In genomic region chr9:110781731-110782130, GRCm38 (mm10) we compare ENCODE assay signal across 8 mouse cellular contexts. TPM values are rescaled to one million over a fixed set of nuclear protein-coding genes. Genes with fewer than 3 reads are reported as not detected.
A peak's percentile ranks its signal among the peaks of the same experiment; 100 is the strongest.
DNase-seq lines count a peak whose midpoint lies in the region; ATAC-seq and TF ChIP-seq lines count a peak whose summit lies in the region.

No protein-coding gene starts in this region.

- DNase-seq in forebrain, embryonic 10.5 days (ENCODE audit: extremely low spot score, low spot score), result peak; percentile 78
- peak; percentile 94 for DNase-seq in kidney, postnatal 14 days
- DNase-seq in liver, embryonic 11.5 days (ENCODE audit: low spot score), result no peak
- peak; percentile 78 to 79 for DNase-seq in urinary bladder, adult 18-20 months (ENCODE audit: low spot score in 2 of 2)

- peaks cover 16% of the 10 kb centered on the region for H3K4me1 ChIP-seq in bone marrow macrophage, adult 2 months (ENCODE audit: control insufficient read depth, insufficient read depth, low read length)
- peaks cover 31% of the 10 kb centered on the region for H3K4me1 ChIP-seq in forebrain, embryonic 10.5 days
- H3K4me1 ChIP-seq in heart, embryonic 13.5 days, result peaks cover 29% of the 10 kb centered on the region
- H3K4me1 ChIP-seq in liver, embryonic 11.5 days (replicated peaks; ENCODE audit: control insufficient read depth, insufficient read depth, low read length), result peaks cover 9% of the 10 kb centered on the region
- peaks cover 15% of the 10 kb centered on the region for H3K4me1 ChIP-seq in neural tube, embryonic 13.5 days (replicated peaks)

- TF ChIP-seq CTCF in bone marrow macrophage, adult 2 months (IDR thresholded peaks at IDR 0.05; ENCODE audit: low read depth, low read length), result no peak

- H3K4me2 ChIP-seq in heart, embryonic 13.5 days, result peak overlapping the region; percentile 95
- H3K4me2 ChIP-seq in liver, embryonic 11.5 days, result peak overlapping the region; percentile 91
- H3K4me2 ChIP-seq in neural tube, embryonic 13.5 days, result peak overlapping the region; percentile 69

- H3K36me3 ChIP-seq in forebrain, embryonic 10.5 days (replicated peaks), result no peaks in the 10 kb centered on the region
- no peaks in the 10 kb centered on the region for H3K36me3 ChIP-seq in heart, embryonic 13.5 days
- H3K36me3 ChIP-seq in liver, embryonic 11.5 days (ENCODE audit: control insufficient read depth, insufficient read depth, low read length), result no peaks in the 10 kb centered on the region
- H3K36me3 ChIP-seq in neural tube, embryonic 13.5 days, result no peaks in the 10 kb centered on the region

- ATAC-seq in CD4-positive, CD25-positive, alpha-beta regulatory T cell, adult 4 months, result peak; percentile 7
- peak; percentile 33 for ATAC-seq in heart, embryonic 13.5 days (ENCODE audit: extremely low read depth, insufficient number of reproducible peaks, low FRiP score, low TSS enrichment)
- ATAC-seq in liver, embryonic 11.5 days (replicated peaks; ENCODE audit: low FRiP score), result peak; percentile 26
- peak; percentile 70 for ATAC-seq in neural tube, embryonic 13.5 days (ENCODE audit: low read depth)

- H3K9me3 ChIP-seq in forebrain, embryonic 10.5 days, result no peaks in the 10 kb centered on the region
- H3K9me3 ChIP-seq in heart, embryonic 13.5 days, result no peaks in the 10 kb centered on the region
- H3K9me3 ChIP-seq in liver, embryonic 11.5 days (ENCODE audit: control insufficient read depth, low read length), result no peaks in the 10 kb centered on the region
- no peaks in the 10 kb centered on the region for H3K9me3 ChIP-seq in neural tube, embryonic 13.5 days

- H3K4me3 ChIP-seq in bone marrow macrophage, adult 2 months (ENCODE audit: insufficient read depth, low read length), result peak overlapping the region; percentile 58
- peak overlapping the region; percentile 56 for H3K4me3 ChIP-seq in forebrain, embryonic 10.5 days
- peak overlapping the region; percentile 62 for H3K4me3 ChIP-seq in heart, embryonic 13.5 days
- peak overlapping the region; percentile 58 for H3K4me3 ChIP-seq in liver, embryonic 11.5 days (ENCODE audit: low read depth, low read length)
- H3K4me3 ChIP-seq in neural tube, embryonic 13.5 days, result peak overlapping the region; percentile 50

- 0 out of 2 replicates have a peak overlapping the region, but pooled peaks have one; percentile 8 for H3K27ac ChIP-seq in bone marrow macrophage, adult 2 months (ENCODE audit: insufficient read depth, low read depth, low read length)
- peak overlapping the region; percentile 84 for H3K27ac ChIP-seq in forebrain, embryonic 10.5 days
- peak overlapping the region; percentile 82 for H3K27ac ChIP-seq in heart, embryonic 13.5 days (replicated peaks)
- 0 out of 2 replicates have a peak overlapping the region, but pooled peaks have one; percentile 5 for H3K27ac ChIP-seq in liver, embryonic 11.5 days (ENCODE audit: low read depth, low read length)
- H3K27ac ChIP-seq in neural tube, embryonic 13.5 days (replicated peaks), result peak overlapping the region; percentile 81

- peak overlapping the region; percentile 87 for H3K9ac ChIP-seq in heart, embryonic 13.5 days
- H3K9ac ChIP-seq in liver, embryonic 11.5 days (ENCODE audit: low read depth, low read length), result peak overlapping the region; percentile 66
- peak overlapping the region; percentile 83 for H3K9ac ChIP-seq in neural tube, embryonic 13.5 days

- H3K27me3 ChIP-seq in forebrain, embryonic 10.5 days (ENCODE audit: poor library complexity, severe bottlenecking), result peaks cover 44% of the 10 kb centered on the region
- peaks cover 13% of the 10 kb centered on the region for H3K27me3 ChIP-seq in heart, embryonic 13.5 days (replicated peaks)
- peaks cover 11% of the 10 kb centered on the region for H3K27me3 ChIP-seq in liver, embryonic 11.5 days (replicated peaks; ENCODE audit: control insufficient read depth, insufficient read depth, low read length)
- no peaks in the 10 kb centered on the region for H3K27me3 ChIP-seq in neural tube, embryonic 13.5 days

- under 1% methylated on average over 23 of the region's 23 CpGs for WGBS in forebrain, embryonic 10.5 days
- WGBS in heart, embryonic 13.5 days, result under 1% methylated on average over 23 of the region's 23 CpGs
- WGBS in liver, embryonic 11.5 days, result 1% methylated on average over 23 of the region's 23 CpGs
- 1% methylated on average over 23 of the region's 23 CpGs for WGBS in neural tube, embryonic 13.5 days

- no peak for TF ChIP-seq POLR2A in bone marrow macrophage, adult 2 months (IDR thresholded peaks at IDR 0.05; ENCODE audit: borderline replicate concordance, low read depth, low read length)

RNA-seq across cellular contexts. Expression of gene Prss42, which starts 16.2 kb away (rescaled TPM):
- polyA plus RNA-seq in CD4-positive, CD25-positive, alpha-beta regulatory T cell, adult 4 months (2017; shearing (Covaris generic)), result not detected
- not detected in 2 replicates for polyA plus RNA-seq in bone marrow macrophage, adult 2 months (2012; ENCODE audit: insufficient read depth, insufficient read length, missing spikeins)
- not detected in 2 replicates for polyA plus RNA-seq in forebrain, embryonic 10.5 days (2016; fragmentation: Nextera tagmentation; extraction: Ambion mirVana)
- polyA plus RNA-seq in heart, embryonic 13.5 days (2015; fragmentation: Nextera tagmentation; extraction: Ambion mirVana), result 0.11 TPM in 1 of 2 replicates, not detected in the other
- polyA plus RNA-seq in liver, embryonic 11.5 days (2014; fragmentation: Nextera tagmentation; extraction: Ambion mirVana), result not detected in 2 replicates
- not detected in 2 replicates for polyA plus RNA-seq in neural tube, embryonic 13.5 days (2015; fragmentation: Nextera tagmentation; extraction: Ambion mirVana)

RNA-seq across cellular contexts. Expression of gene Prss44, which starts 32.1 kb away (rescaled TPM):
- not detected for polyA plus RNA-seq in CD4-positive, CD25-positive, alpha-beta regulatory T cell, adult 4 months (2017; shearing (Covaris generic))
- not detected in 2 replicates for polyA plus RNA-seq in bone marrow macrophage, adult 2 months (2012; ENCODE audit: insufficient read depth, insufficient read length, missing spikeins)
- polyA plus RNA-seq in forebrain, embryonic 10.5 days (2016; fragmentation: Nextera tagmentation; extraction: Ambion mirVana), result not detected in 2 replicates
- polyA plus RNA-seq in heart, embryonic 13.5 days (2015; fragmentation: Nextera tagmentation; extraction: Ambion mirVana), result not detected in 2 replicates
- not detected in 2 replicates for polyA plus RNA-seq in liver, embryonic 11.5 days (2014; fragmentation: Nextera tagmentation; extraction: Ambion mirVana)
- not detected in 2 replicates for polyA plus RNA-seq in neural tube, embryonic 13.5 days (2015; fragmentation: Nextera tagmentation; extraction: Ambion mirVana)

RNA-seq across cellular contexts. Expression of gene Pth1r, which starts 34.8 kb away (rescaled TPM):
- not detected for polyA plus RNA-seq in CD4-positive, CD25-positive, alpha-beta regulatory T cell, adult 4 months (2017; shearing (Covaris generic))
- 0.34 TPM in 1 of 2 replicates, not detected in the other for polyA plus RNA-seq in bone marrow macrophage, adult 2 months (2012; ENCODE audit: insufficient read depth, insufficient read length, missing spikeins)
- polyA plus RNA-seq in forebrain, embryonic 10.5 days (2016; fragmentation: Nextera tagmentation; extraction: Ambion mirVana), result 19.2 and 23.0 TPM in 2 replicates
- 31.2 and 33.3 TPM in 2 replicates for polyA plus RNA-seq in heart, embryonic 13.5 days (2015; fragmentation: Nextera tagmentation; extraction: Ambion mirVana)
- polyA plus RNA-seq in liver, embryonic 11.5 days (2014; fragmentation: Nextera tagmentation; extraction: Ambion mirVana), result 11.0 and 11.7 TPM in 2 replicates
- polyA plus RNA-seq in neural tube, embryonic 13.5 days (2015; fragmentation: Nextera tagmentation; extraction: Ambion mirVana), result 17.6 and 20.2 TPM in 2 replicates

RNA-seq across cellular contexts. Expression of gene Myl3, which starts 40.1 kb away (rescaled TPM):
- polyA plus RNA-seq in CD4-positive, CD25-positive, alpha-beta regulatory T cell, adult 4 months (2017; shearing (Covaris generic)), result not detected
- not detected in 2 replicates for polyA plus RNA-seq in bone marrow macrophage, adult 2 months (2012; ENCODE audit: insufficient read depth, insufficient read length, missing spikeins)
- 0.27 and 0.54 TPM in 2 replicates for polyA plus RNA-seq in forebrain, embryonic 10.5 days (2016; fragmentation: Nextera tagmentation; extraction: Ambion mirVana)
- 3,771 and 4,285 TPM in 2 replicates for polyA plus RNA-seq in heart, embryonic 13.5 days (2015; fragmentation: Nextera tagmentation; extraction: Ambion mirVana)
- 2.1 and 6.8 TPM in 2 replicates for polyA plus RNA-seq in liver, embryonic 11.5 days (2014; fragmentation: Nextera tagmentation; extraction: Ambion mirVana)
- polyA plus RNA-seq in neural tube, embryonic 13.5 days (2015; fragmentation: Nextera tagmentation; extraction: Ambion mirVana), result 1.2 and 3.8 TPM in 2 replicates

RNA-seq across cellular contexts. Expression of gene Prss43, which starts 44.8 kb away (rescaled TPM):
- polyA plus RNA-seq in CD4-positive, CD25-positive, alpha-beta regulatory T cell, adult 4 months (2017; shearing (Covaris generic)), result not detected
- not detected in 2 replicates for polyA plus RNA-seq in bone marrow macrophage, adult 2 months (2012; ENCODE audit: insufficient read depth, insufficient read length, missing spikeins)
- not detected in 2 replicates for polyA plus RNA-seq in forebrain, embryonic 10.5 days (2016; fragmentation: Nextera tagmentation; extraction: Ambion mirVana)
- not detected in 2 replicates for polyA plus RNA-seq in heart, embryonic 13.5 days (2015; fragmentation: Nextera tagmentation; extraction: Ambion mirVana)
- not detected in 2 replicates for polyA plus RNA-seq in liver, embryonic 11.5 days (2014; fragmentation: Nextera tagmentation; extraction: Ambion mirVana)
- not detected in 2 replicates for polyA plus RNA-seq in neural tube, embryonic 13.5 days (2015; fragmentation: Nextera tagmentation; extraction: Ambion mirVana)

Comparison
In these comparisons a context has a peak if more than half of its experiments do, and no peak if none do; other contexts are left out.
1. ATAC-seq: peak in every context shown above with its lines; median percentile 70 in neural tube, embryonic 13.5 days; 33 in heart, embryonic 13.5 days; 26 in liver, embryonic 11.5 days; 7 in CD4-positive, CD25-positive, alpha-beta regulatory T cell, adult 4 months.
2. H3K27ac ChIP-seq: peak in every context shown above with its lines; median percentile 84 in forebrain, embryonic 10.5 days; 82 in heart, embryonic 13.5 days; 81 in neural tube, embryonic 13.5 days; 8 in bone marrow macrophage, adult 2 months; 5 in liver, embryonic 11.5 days.